Mouse (Mus musculus) left cerebral cortex, adult 9 months (tissue): ENCODE measurements at regions not wholly inside any gene's neighbourhood (a gene's known extent, or its start where the extent isn't known, plus 50 kb on each side); places are given as distances from the start of the nearest gene placed in this dataset.

Experiments
- DNase-seq, 2 experiments: peaks; one replicate each; pipeline ENCODE4 v3.0.0; 2022; ENCODE audit warnings: low spot score in 2 of 2

GRCm38 (mm10) chr17:68057264-68057663, 53.3 kb upstream of the Arhgap28 start:
- no peak for DNase-seq

GRCm38 (mm10) chr17:68060455-68060854, 56.5 kb upstream of the Arhgap28 start:
- no peak for DNase-seq

GRCm38 (mm10) chr17:68065751-68066150, 61.8 kb upstream of the Arhgap28 start:
- no peak for DNase-seq

GRCm38 (mm10) chr17:68066204-68066603, 62.3 kb upstream of the Arhgap28 start:
- DNase-seq, result no peak

- DNase-seq, result no peak
These were observed 65.1 kb upstream of the Arhgap28 start for GRCm38 (mm10) chr17:68069008-68069407.

GRCm38 (mm10) chr17:68069484-68069883, 65.6 kb upstream of the Arhgap28 start:
- no peak for DNase-seq

GRCm38 (mm10) chr17:68071472-68071871, 67.6 kb upstream of the Arhgap28 start:
- DNase-seq, result no peak

- DNase-seq, result no peak
These were observed 71.8 kb upstream of the Arhgap28 start for GRCm38 (mm10) chr17:68075712-68076111.

- DNase-seq, result no peak
These were observed 74.8 kb upstream of the Arhgap28 start for GRCm38 (mm10) chr17:68078709-68079108.

- no peak for DNase-seq
These were observed 80.5 kb upstream of the Arhgap28 start for GRCm38 (mm10) chr17:68084446-68084845.

GRCm38 (mm10) chr17:68087149-68087548, 83.2 kb upstream of the Arhgap28 start:
- DNase-seq, result no peak

GRCm38 (mm10) chr17:68089179-68089578, 85.3 kb upstream of the Arhgap28 start:
- no peak for DNase-seq

GRCm38 (mm10) chr17:68089830-68090229, 85.9 kb upstream of the Arhgap28 start:
- no peak for DNase-seq

- no peak for DNase-seq
These were observed 93.1 kb upstream of the Arhgap28 start for GRCm38 (mm10) chr17:68096982-68097381.

- no peak for DNase-seq
These were observed 93.5 kb upstream of the Arhgap28 start for GRCm38 (mm10) chr17:68097436-68097835.

- DNase-seq, result no peak
These were observed 96.2 kb upstream of the Arhgap28 start for GRCm38 (mm10) chr17:68100093-68100492.

- no peak for DNase-seq
These were observed 99.4 kb upstream of the Arhgap28 start for GRCm38 (mm10) chr17:68103346-68103745.

GRCm38 (mm10) chr17:68106366-68106765, 102.4 kb upstream of the Arhgap28 start:
- DNase-seq, result no peak

GRCm38 (mm10) chr17:68107875-68108274, 104.0 kb upstream of the Arhgap28 start:
- no peak for DNase-seq

- no peak for DNase-seq
These were observed 108.0 kb upstream of the Arhgap28 start for GRCm38 (mm10) chr17:68111834-68112473.

- DNase-seq, result no peak
These were observed 108.9 kb upstream of the Arhgap28 start for GRCm38 (mm10) chr17:68112763-68113330.

GRCm38 (mm10) chr17:68115599-68115998, 111.7 kb upstream of the Arhgap28 start:
- no peak for DNase-seq

- DNase-seq, result no peak
These were observed 115.3 kb upstream of the Arhgap28 start for GRCm38 (mm10) chr17:68119055-68119698.
